Mouse (Mus musculus) hindbrain, embryonic 14.5 days (tissue): ENCODE measurements around the gene 1700001P01Rik. TPM values are rescaled to one million over a fixed set of nuclear protein-coding genes. Genes with fewer than 3 reads are reported as not detected.

ENCODE experiments used
- ATAC-seq: fragments of 200-750 bp; cut with Nextera tagmentation; 2 replicates; pipeline ENCODE4 v1.8.0; 2017; ENCODE audit warnings: moderate number of reproducible peaks, mild to moderate bottlenecking, moderate TSS enrichment, moderate library complexity; ENCODE audit not compliant: low FRiP score
- DNase-seq: peaks from one replicate; pipeline ENCODE4 v3.0.0-alpha.2; 2015; ENCODE audit warnings: low spot score
- H3K27ac ChIP-seq: fragments of 300-500 bp; sonication (generic); 2 replicates; pipeline ENCODE4 v1.5.1; 2014; ENCODE audit warnings: mild to moderate bottlenecking, moderate library complexity
- H3K27me3 ChIP-seq: fragments of 300-500 bp; sonication (generic); 2 replicates; pipeline ENCODE4 v1.6.1; 2014; ENCODE audit warnings: mild to moderate bottlenecking, low read length, mixed read lengths; ENCODE audit not compliant: control insufficient read depth, insufficient read depth
- H3K36me3 ChIP-seq: fragments of 300-500 bp; sonication (generic); replicated peaks from 2 replicates; pipeline ENCODE4 v1.6.1; 2014; ENCODE audit not compliant: control insufficient read depth, insufficient read depth
- H3K4me1 ChIP-seq: fragments of 300-500 bp; sonication (generic); replicated peaks from 2 replicates; pipeline ENCODE4 v1.6.1; 2014; ENCODE audit warnings: antibody characterized with exemption, low read length, mixed read lengths; ENCODE audit not compliant: control insufficient read depth, insufficient read depth
- H3K4me2 ChIP-seq: fragments of 300-500 bp; sonication (generic); replicated peaks from 2 replicates; pipeline ENCODE4 v1.6.1; 2014; ENCODE audit warnings: mild to moderate bottlenecking, moderate library complexity
- H3K4me3 ChIP-seq: fragments of 300-500 bp; sonication (generic); replicated peaks from 2 replicates; pipeline ENCODE4 v1.5.1; 2014; ENCODE audit warnings: mild to moderate bottlenecking, low read length
- H3K9ac ChIP-seq: fragments of 300-500 bp; sonication (generic); 2 replicates; pipeline ENCODE4 v1.6.1; 2014
- H3K9me3 ChIP-seq: fragments of 300-500 bp; sonication (generic); 2 replicates; pipeline ENCODE4 v1.6.1; 2016; ENCODE audit warnings: low read length; ENCODE audit not compliant: control insufficient read depth
- WGBS: fragments of 180-500 bp; shearing (Covaris S2); extraction: QIAGEN DNeasy Blood & Tissue Kit; methylation state at CpG from one replicate; pipeline ENCODE4 v1.1.7; 2014; 5-methylcytosine and 5-hydroxymethylcytosine counted together
- polyA plus RNA-seq: library from polyadenylated mRNA; unstranded; fragments of >200 nt; fragmentation: Nextera tagmentation; extraction: Ambion mirVana; gene quantifications from 2 replicates; pipeline ENCODE4 v1.2.1, GENCODE M21; 2014

1700001P01Rik gene
- polyA plus RNA-seq, 1 experiment from 2014 or later, result 0.68 TPM

DNA sequence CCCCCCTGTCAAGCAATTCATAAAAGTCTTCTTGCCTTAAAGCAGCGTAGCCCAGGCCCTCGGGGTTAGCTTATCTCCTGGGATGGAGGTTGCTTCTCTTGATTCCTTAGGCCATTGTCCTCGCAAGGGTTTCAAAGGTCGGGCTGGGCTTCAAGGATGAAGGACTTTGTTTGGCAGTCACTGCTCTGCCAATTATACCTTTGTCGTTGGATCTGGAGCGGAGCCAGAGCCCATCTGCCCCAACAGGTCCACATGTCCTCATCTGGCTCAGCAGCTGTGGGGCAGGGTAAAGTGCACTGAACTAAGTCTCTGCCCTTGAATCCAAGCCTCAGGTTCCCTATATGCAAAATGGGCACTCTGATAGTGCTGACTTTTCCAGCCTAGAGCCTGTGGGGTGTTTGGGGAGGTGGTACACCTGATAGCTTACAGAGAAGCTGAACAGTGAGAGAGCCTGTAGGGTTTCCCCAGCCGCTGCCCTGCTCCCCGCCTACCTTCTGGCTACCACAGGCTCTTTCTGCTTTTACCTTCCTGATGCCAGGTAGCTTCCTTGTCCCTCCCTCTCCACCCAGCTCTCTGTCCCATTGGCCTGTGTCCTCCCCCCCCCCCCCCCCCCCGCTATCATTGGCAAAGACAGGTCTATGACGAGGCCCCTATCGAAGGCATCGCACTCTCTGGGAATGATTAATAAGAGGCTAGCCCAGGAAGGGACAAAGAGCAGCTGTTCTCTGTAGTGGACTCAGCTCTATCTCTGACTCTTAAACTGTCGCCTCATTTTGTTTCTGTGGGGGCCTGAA, 36.0 kb upstream of the 1700001P01Rik start:
- peaks cover 61% of the 10 kb centered on the region for H3K4me1 ChIP-seq
- no peak for DNase-seq

DNA sequence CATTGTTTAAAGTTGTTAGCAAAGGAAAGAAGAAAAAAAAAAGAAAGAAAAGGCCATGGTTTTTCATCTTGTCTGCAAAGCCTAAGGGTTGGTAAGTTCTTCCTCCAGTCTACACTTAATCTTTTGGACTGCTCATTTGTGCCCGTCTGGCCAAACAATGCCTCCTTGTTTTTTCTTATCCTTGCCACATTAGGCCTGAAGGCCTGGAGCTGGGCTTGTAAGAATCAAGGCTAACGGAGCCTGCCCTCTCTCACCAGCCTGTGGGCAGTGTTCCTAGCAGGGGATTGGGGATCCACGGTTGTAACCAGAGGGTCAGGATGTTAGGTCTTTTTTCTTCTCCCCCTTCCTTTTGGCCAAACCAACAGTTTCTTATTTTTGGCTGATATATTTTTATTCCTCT, 35.3 kb upstream of the 1700001P01Rik start:
- Histone ChIP-seq H3K4me2 (no peak overlapping the region), H3K9me3 (no peaks in the 10 kb centered on the region), H3K4me3 (no peak overlapping the region), H3K36me3 (peaks cover 64% of the 10 kb centered on the region), H3K4me1 (peaks cover 69% of the 10 kb centered on the region), H3K27ac (peak overlapping the region; percentile 95), H3K27me3 (no peaks in the 10 kb centered on the region), H3K9ac (no peak overlapping the region)
- no peak for DNase-seq
- 12% methylated on average over 3 of the region's 3 CpGs for WGBS
- no peak for ATAC-seq

More for the DNA sequence above, 36.0 kb upstream of the 1700001P01Rik start:
- ATAC-seq, result no peak
- peak overlapping the region; percentile 50 for H3K9ac ChIP-seq
- H3K36me3 ChIP-seq, result peaks cover 72% of the 10 kb centered on the region
- no peak overlapping the region for H3K4me3 ChIP-seq
- peak overlapping the region; percentile 95 for H3K27ac ChIP-seq
- no peaks in the 10 kb centered on the region for H3K27me3 ChIP-seq
- no peaks in the 10 kb centered on the region for H3K9me3 ChIP-seq
- peak overlapping the region; percentile 46 for H3K4me2 ChIP-seq
- 16% methylated on average over 12 of the region's 13 CpGs for WGBS

DNA sequence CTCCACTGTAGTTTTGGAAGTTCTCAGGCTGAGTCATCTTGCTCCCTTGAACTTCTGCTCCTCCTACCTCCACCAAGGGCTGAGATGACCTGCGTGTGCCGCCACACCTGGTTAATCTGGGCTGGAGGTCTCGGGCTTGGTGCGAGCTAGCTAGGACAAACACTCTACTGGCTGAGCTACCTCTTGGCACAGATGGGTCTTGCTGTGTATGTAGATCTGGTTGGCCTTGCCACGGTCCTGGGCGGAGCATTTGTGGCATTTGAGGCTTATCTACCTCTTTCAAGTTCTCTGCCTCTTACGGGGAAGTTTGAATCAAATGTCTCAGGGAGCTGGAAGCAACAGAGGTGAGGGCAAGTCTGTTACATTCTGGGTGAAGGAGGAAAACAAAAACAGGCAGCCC, 34.6 kb upstream of the 1700001P01Rik start:
- H3K27ac ChIP-seq, result 0 out of 2 replicates have a peak overlapping the region, but pooled peaks have one; percentile 95
- 86% methylated on average over 7 of the region's 7 CpGs for WGBS

DNA sequence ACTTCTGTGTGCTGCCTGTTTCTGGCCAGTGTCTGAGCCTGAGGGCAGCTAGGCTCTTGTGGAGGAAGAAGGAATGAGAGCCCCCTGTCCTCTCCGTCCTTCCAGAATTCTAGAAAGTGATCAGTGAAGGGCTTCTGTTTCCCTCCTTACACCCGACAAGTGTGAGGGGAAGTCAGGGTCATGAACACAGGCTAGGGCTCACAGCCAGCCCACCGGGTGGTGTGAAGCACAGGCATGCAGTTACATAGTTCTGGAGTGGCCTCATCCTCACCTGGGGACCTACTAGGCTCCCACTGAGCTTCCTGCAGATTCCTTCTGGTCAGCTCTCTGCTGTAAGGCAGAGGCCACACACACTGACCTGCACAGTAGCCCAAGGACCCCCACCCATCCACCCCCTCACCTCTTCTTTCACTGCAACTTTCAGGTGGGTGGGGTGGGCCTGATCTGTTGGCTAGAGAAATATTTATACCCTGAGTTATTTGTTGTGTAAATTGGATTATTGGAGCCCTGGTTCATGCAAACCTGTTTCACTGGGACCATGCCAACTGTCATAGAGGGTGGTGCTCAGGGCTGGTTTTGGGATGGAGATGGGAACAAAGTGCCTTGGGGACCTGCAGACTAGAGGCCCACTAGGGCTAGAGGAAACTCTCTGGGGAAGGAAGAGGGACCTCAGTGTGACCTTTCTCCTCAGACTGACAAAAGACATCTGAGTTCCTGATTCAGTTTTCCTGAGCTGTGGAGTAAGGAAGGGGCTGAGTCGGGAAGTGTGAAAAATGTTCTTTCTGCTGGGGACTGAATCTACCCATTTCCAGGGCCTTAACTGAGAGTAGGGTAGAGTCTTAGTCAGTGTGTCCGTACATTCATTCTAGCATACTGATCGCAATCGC, 33.8 kb upstream of the 1700001P01Rik start:
- no peak overlapping the region for H3K4me3 ChIP-seq
- no peaks in the 10 kb centered on the region for H3K27me3 ChIP-seq
- H3K9me3 ChIP-seq, result no peaks in the 10 kb centered on the region
- 72% methylated on average over 7 of the region's 7 CpGs for WGBS
- no peak for ATAC-seq
- no peak for DNase-seq
- no peak overlapping the region; the same call in 1 of the 2 replicates for H3K9ac ChIP-seq
- no peak overlapping the region for H3K4me2 ChIP-seq
- H3K27ac ChIP-seq, result no peak overlapping the region
- H3K36me3 ChIP-seq, result peaks cover 49% of the 10 kb centered on the region
- H3K4me1 ChIP-seq, result peaks cover 84% of the 10 kb centered on the region

More for the DNA sequence above, 34.6 kb upstream of the 1700001P01Rik start:
- Histone ChIP-seq H3K4me3 (no peak overlapping the region), H3K27me3 (no peaks in the 10 kb centered on the region), H3K9me3 (no peaks in the 10 kb centered on the region), H3K9ac (no peak overlapping the region), H3K4me2 (no peak overlapping the region), H3K36me3 (peaks cover 58% of the 10 kb centered on the region), H3K4me1 (peaks cover 75% of the 10 kb centered on the region)
- DNase-seq, result no peak
- no peak for ATAC-seq

DNA sequence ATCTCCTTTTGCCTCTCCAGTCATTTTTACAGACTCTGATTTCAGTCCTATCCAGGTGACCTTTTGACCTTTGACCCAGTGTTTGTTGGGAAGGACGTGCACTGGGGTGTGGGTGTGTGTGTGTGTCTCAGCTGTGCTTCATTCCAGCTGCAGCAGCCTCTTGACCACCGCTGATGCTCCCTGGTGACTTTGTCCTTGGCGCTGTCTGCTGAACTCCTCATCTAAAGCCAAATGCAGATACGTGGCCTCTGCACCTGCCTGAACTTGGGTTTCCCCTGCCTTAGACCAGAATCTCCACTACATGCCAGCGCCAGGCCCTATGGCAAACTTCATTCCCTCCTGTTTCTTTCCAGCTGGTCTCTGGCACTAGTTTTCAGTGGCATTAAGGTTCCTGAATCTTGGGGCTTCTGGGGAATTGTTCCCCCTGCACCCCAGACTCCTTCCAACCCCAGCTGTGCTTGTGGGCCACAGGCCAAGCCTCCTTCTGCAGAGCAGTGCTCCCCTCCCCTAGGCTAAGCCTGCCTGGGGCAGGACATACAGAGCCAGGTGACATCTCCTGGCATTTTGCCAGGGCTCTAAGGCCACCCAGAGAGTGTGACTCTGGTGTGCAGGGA, 33.0 kb upstream of the 1700001P01Rik start:
- no peak overlapping the region for H3K4me3 ChIP-seq
- 45% methylated on average over 5 of the region's 5 CpGs for WGBS
- DNase-seq, result no peak
- peaks cover 87% of the 10 kb centered on the region for H3K4me1 ChIP-seq
- H3K27ac ChIP-seq, result no peak overlapping the region
- no peaks in the 10 kb centered on the region for H3K27me3 ChIP-seq
- H3K36me3 ChIP-seq, result peaks cover 41% of the 10 kb centered on the region
- H3K9ac ChIP-seq, result no peak overlapping the region
- no peak overlapping the region for H3K4me2 ChIP-seq
- H3K9me3 ChIP-seq, result no peaks in the 10 kb centered on the region
- no peak for ATAC-seq

DNA sequence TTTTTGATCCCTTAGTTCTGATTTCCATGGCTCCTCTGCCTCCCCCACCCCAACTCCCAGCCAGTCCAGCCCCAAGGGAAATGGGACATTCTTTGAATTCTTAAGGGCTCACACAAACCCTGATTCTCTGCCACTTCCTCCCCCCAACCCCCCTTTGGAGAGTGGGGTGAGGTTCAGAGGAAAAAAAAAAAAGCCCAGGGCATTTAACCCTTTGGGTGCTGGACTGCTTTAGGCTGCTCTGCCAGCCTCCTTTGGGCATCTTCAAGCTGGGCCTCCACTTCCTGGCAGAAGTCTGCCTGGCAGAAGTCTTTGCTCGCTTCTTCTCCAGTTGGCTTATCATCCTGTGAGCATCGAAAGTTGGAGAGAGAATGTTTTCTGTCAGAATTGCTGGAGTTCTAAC, 32.4 kb upstream of the 1700001P01Rik start:
- Histone ChIP-seq H3K9me3 (no peaks in the 10 kb centered on the region), H3K36me3 (peaks cover 38% of the 10 kb centered on the region), H3K4me1 (peaks cover 82% of the 10 kb centered on the region), H3K4me3 (no peak overlapping the region), H3K4me2 (no peak overlapping the region), H3K27me3 (no peaks in the 10 kb centered on the region), H3K9ac (no peak overlapping the region), H3K27ac (peak overlapping the region; percentile 57; the same call in 1 of the 2 replicates)
- 63% methylated on average over 2 of the region's 2 CpGs for WGBS
- no peak for ATAC-seq
- no peak for DNase-seq

DNA sequence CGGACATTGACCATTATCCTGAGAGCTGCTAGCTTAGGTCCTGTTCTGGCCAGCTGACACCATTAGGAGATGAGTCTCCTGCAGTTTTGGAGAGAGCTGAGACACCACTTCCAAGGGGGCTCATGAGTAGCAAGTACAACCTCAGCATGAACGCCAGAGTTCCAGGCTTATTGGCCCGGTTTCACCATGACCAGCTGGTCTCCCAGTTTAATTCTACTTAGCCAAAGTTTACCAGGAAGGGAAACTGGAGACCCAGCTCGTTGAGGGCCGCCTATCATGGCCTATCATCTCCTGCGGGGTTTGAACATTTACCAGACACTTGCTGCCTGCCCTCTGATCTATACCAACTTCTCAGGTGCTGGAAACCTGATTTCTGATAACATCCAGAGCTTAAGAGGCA, 31.9 kb upstream of the 1700001P01Rik start:
- peaks cover 38% of the 10 kb centered on the region for H3K36me3 ChIP-seq
- H3K9ac ChIP-seq, result no peak overlapping the region
- WGBS, result 51% methylated on average over 6 of the region's 6 CpGs
- H3K4me2 ChIP-seq, result no peak overlapping the region
- peaks cover 78% of the 10 kb centered on the region for H3K4me1 ChIP-seq
- no peak overlapping the region for H3K4me3 ChIP-seq
- H3K27me3 ChIP-seq, result no peaks in the 10 kb centered on the region
- H3K9me3 ChIP-seq, result no peaks in the 10 kb centered on the region
- ATAC-seq (no peak), DNase-seq (no peak)
- H3K27ac ChIP-seq, result peak overlapping the region; percentile 57; the same call in 1 of the 2 replicates

DNA sequence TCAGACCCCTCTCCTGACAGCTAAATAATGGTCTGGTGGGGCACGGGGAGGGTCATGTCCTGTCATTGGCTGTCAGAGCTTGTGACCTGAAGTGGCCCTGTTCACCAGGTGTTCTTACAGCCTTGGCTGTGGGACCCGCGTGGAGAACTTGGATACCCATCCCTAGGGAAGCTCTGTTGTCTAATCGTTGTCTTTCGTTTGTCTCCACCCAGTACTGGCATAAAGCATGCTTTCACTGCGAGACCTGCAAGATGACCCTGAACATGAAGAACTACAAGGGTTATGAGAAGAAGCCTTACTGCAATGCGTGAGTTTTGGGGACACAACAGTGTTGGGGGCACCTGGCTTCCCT, 30.9 kb upstream of the 1700001P01Rik start:
- Histone ChIP-seq H3K27me3 (no peaks in the 10 kb centered on the region), H3K9me3 (no peaks in the 10 kb centered on the region), H3K27ac (peak overlapping the region; percentile 74), H3K36me3 (peaks cover 38% of the 10 kb centered on the region), H3K4me2 (peak overlapping the region; percentile 36), H3K4me3 (no peak overlapping the region), H3K9ac (peak overlapping the region; percentile 38; the same call in 1 of the 2 replicates), H3K4me1 (peaks cover 74% of the 10 kb centered on the region)
- ATAC-seq (no peak), DNase-seq (no peak)
- WGBS, result 43% methylated on average over 7 of the region's 7 CpGs
